Mouse (Mus musculus) midbrain, embryonic 12.5 days (tissue): Measurements from ENCODE around the gene A830005F24Rik. TPM values are rescaled to one million over a fixed set of nuclear protein-coding genes. Genes with fewer than 3 reads are reported as not detected.
A peak's percentile ranks its signal among the peaks of the same experiment; 100 is the strongest.
"Not testable (repeated sequence)": the region's sequence is repeated elsewhere in the genome, so short reads cannot be mapped to it uniquely, and the experiment has no call there.

Source experiments
- ATAC-seq: fragments of 200-750 bp; cut with Nextera tagmentation; 2 replicates; pipeline ENCODE4 v1.8.0; 2017; ENCODE audit warnings: low read depth, moderate TSS enrichment, moderate library complexity; ENCODE audit not compliant: low FRiP score
- H3K27ac ChIP-seq: fragments of 300-500 bp; sonication (generic); replicated peaks from 2 replicates; pipeline ENCODE4 v1.5.1; 2016; ENCODE audit warnings: mild to moderate bottlenecking
- H3K27me3 ChIP-seq: fragments of 300-500 bp; sonication (generic); 2 replicates; pipeline ENCODE4 v1.6.1; 2016; ENCODE audit warnings: mild to moderate bottlenecking
- H3K36me3 ChIP-seq: fragments of 300-500 bp; sonication (generic); 2 replicates; pipeline ENCODE4 v1.6.1; 2016
- H3K4me1 ChIP-seq: fragments of 300-500 bp; sonication (generic); 2 replicates; pipeline ENCODE4 v1.6.1; 2016
- H3K4me2 ChIP-seq: fragments of 300-500 bp; sonication (generic); replicated peaks from 2 replicates; pipeline ENCODE4 v1.6.1; 2016; ENCODE audit warnings: mild to moderate bottlenecking, moderate library complexity
- H3K4me3 ChIP-seq: fragments of 300-500 bp; sonication (generic); 2 replicates; pipeline ENCODE4 v1.5.1; 2016; ENCODE audit warnings: mild to moderate bottlenecking
- H3K9ac ChIP-seq: fragments of 300-500 bp; sonication (generic); replicated peaks from 2 replicates; pipeline ENCODE4 v1.6.1; 2016; ENCODE audit warnings: mild to moderate bottlenecking, moderate library complexity
- H3K9me3 ChIP-seq: fragments of 300-500 bp; sonication (generic); 2 replicates; pipeline ENCODE4 v1.6.1; 2016; ENCODE audit warnings: mild to moderate bottlenecking
- WGBS: fragments of 180-500 bp; shearing (Covaris S2); methylation state at CpG from one replicate; pipeline ENCODE4 v1.1.7; 2016; 5-methylcytosine and 5-hydroxymethylcytosine counted together
- polyA plus RNA-seq: library from polyadenylated mRNA; unstranded; fragments of >200 nt; fragmentation: Nextera tagmentation; extraction: Ambion mirVana; gene quantifications from 2 replicates; pipeline ENCODE4 v1.2.1, GENCODE M21; 2016

A830005F24Rik gene
- polyA plus RNA-seq, 1 experiment from 2014 or later, result 1.5 TPM

DNA sequence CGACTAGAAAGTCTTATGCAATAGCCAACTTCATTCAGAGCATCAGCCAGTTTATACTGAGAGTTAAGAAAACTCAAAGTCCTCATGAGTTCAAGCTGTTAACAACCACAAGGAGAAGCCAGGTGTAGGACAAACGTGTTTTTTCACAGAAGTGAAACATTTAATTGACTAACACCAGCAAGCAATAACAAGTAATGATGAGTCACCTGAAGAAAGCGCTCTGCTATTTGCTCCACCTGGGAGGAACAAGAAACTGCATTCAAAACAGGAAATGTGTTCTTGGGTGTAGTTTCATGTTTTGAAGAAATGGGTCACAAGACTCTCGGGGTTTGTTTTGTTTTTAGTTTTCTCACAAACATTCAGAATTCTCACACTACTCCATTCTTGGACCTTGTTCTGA, 2.5 kb downstream of the A830005F24Rik start:
- H3K9ac ChIP-seq, result no peak overlapping the region
- H3K27ac ChIP-seq, result no peak overlapping the region
- no peak overlapping the region for H3K4me3 ChIP-seq
- no peak overlapping the region for H3K4me2 ChIP-seq
- H3K27me3 ChIP-seq, result no peaks in the 10 kb centered on the region
- H3K9me3 ChIP-seq, result 0 out of 2 replicates have a peak, but pooled peaks cover 8% of the 10 kb centered on the region
- no peak for ATAC-seq
- H3K36me3 ChIP-seq, result no peaks in the 10 kb centered on the region
- peaks cover 6% of the 10 kb centered on the region for H3K4me1 ChIP-seq
- 89% methylated on average over 4 of the region's 4 CpGs for WGBS

- H3K27ac ChIP-seq, H3K4me3 ChIP-seq, H3K27me3 ChIP-seq, H3K36me3 ChIP-seq, H3K9me3 ChIP-seq, H3K4me1 ChIP-seq, H3K4me2 ChIP-seq, H3K9ac ChIP-seq, ATAC-seq: not testable (repeated sequence)
Measured at GRCm38 (mm10) chr13:48519122-48519521, 5.8 kb downstream of the A830005F24Rik start.

GRCm38 (mm10) chr13:48525745-48526144, 12.4 kb downstream of the A830005F24Rik start:
- no peak for ATAC-seq
- H3K27ac ChIP-seq, result no peak overlapping the region
- H3K4me2 ChIP-seq, result no peak overlapping the region
- H3K36me3 ChIP-seq, result no peaks in the 10 kb centered on the region
- no peaks in the 10 kb centered on the region for H3K27me3 ChIP-seq
- H3K4me3 ChIP-seq, result no peak overlapping the region
- 85% methylated on average over 5 of the region's 5 CpGs for WGBS
- H3K4me1 ChIP-seq, result no peaks in the 10 kb centered on the region
- H3K9ac ChIP-seq, result no peak overlapping the region
- H3K9me3 ChIP-seq, result no peaks in the 10 kb centered on the region

DNA sequence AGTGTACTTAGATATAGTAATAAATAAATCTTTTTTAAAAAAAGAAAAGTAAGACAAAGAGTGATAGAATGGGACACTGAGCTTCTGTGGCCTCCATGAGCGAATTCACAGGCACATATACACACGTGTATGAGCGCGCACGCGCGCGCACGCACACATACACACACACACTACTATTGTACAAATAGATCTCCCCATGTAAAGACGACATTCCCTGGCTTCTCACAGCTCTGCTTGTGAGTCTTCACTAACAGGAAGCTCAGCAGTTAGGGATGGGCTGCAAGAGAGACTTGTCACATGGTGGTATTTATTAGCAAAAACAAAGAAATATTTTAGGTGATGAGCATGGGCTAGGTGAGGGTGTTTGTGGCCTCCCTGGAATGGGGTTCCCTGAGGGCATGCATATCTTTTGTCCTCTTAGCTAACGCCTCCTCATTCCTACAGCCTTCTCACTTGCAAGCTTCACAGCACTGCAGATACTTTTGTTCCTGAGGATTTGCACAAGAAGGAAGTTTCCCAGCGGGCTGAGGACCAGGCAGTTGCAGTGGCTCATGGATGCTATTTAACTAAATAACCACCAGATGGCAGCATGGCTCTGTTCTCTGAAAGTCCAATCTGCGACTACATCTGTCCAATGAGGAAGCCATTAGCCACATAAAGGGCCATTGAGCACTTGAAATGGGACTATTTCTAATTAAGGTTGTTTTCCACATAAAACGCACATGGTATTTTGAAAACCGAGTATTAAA, 14.9 kb downstream of the A830005F24Rik start:
- H3K4me2 ChIP-seq, result no peak overlapping the region
- H3K9ac ChIP-seq, result no peak overlapping the region
- H3K4me3 ChIP-seq, result no peak overlapping the region
- no peaks in the 10 kb centered on the region for H3K27me3 ChIP-seq
- H3K9me3 ChIP-seq, result no peaks in the 10 kb centered on the region
- no peaks in the 10 kb centered on the region for H3K4me1 ChIP-seq
- ATAC-seq, result peak; percentile 38; the same call in 1 of the 2 replicates
- WGBS, result 53% methylated on average over 15 of the region's 15 CpGs
- H3K27ac ChIP-seq, result no peak overlapping the region
- no peaks in the 10 kb centered on the region for H3K36me3 ChIP-seq

- WGBS, result 40% methylated on average over 2 of the region's 2 CpGs
- ATAC-seq, result no peak
- no peaks in the 10 kb centered on the region for H3K27me3 ChIP-seq
- no peaks in the 10 kb centered on the region for H3K36me3 ChIP-seq
- H3K4me2 ChIP-seq, result no peak overlapping the region
- H3K27ac ChIP-seq, result no peak overlapping the region
- no peak overlapping the region for H3K9ac ChIP-seq
- no peaks in the 10 kb centered on the region for H3K9me3 ChIP-seq
- H3K4me3 ChIP-seq, result no peak overlapping the region
- H3K4me1 ChIP-seq, result no peaks in the 10 kb centered on the region
Measured at GRCm38 (mm10) chr13:48529028-48529427, 15.7 kb downstream of the A830005F24Rik start.

DNA sequence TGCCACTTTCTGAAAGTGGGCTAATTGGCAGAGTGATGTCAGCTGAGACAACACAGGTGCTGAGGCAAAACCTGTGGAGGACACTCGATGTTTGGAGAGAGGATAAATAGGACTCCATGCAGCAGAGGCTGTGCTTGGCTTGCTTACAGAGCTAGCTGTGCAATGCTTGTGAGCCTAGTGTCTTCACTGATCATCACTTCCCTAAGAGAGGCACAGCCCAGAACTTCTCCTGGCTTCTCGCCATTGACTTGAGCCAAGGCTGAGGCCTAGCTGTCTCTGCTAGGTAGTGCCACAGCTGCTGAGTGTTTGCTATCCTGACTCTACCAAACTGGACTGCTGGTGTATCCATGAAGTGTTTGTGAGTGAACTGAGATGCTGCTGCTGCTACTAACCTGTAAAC, 17.3 kb downstream of the A830005F24Rik start:
- 0 out of 2 replicates have a peak, but pooled peaks cover 3% of the 10 kb centered on the region for H3K36me3 ChIP-seq
- H3K27ac ChIP-seq, result no peak overlapping the region
- no peak overlapping the region for H3K4me3 ChIP-seq
- H3K9me3 ChIP-seq, result no peaks in the 10 kb centered on the region
- ATAC-seq, result no peak
- H3K4me1 ChIP-seq, result no peaks in the 10 kb centered on the region
- H3K27me3 ChIP-seq, result no peaks in the 10 kb centered on the region
- 79% methylated on average over 2 of the region's 2 CpGs for WGBS
- H3K9ac ChIP-seq, result no peak overlapping the region
- no peak overlapping the region for H3K4me2 ChIP-seq

GRCm38 (mm10) chr13:48531448-48531847, 18.1 kb downstream of the A830005F24Rik start:
- H3K27ac ChIP-seq, result no peak overlapping the region
- H3K4me1 ChIP-seq, result no peaks in the 10 kb centered on the region
- ATAC-seq, result no peak
- H3K36me3 ChIP-seq, result 0 out of 2 replicates have a peak, but pooled peaks cover 5% of the 10 kb centered on the region
- no peaks in the 10 kb centered on the region for H3K9me3 ChIP-seq
- no peak overlapping the region for H3K4me2 ChIP-seq
- H3K9ac ChIP-seq, result no peak overlapping the region
- 86% methylated on average over 2 of the region's 2 CpGs for WGBS
- no peak overlapping the region for H3K4me3 ChIP-seq
- H3K27me3 ChIP-seq, result no peaks in the 10 kb centered on the region

DNA sequence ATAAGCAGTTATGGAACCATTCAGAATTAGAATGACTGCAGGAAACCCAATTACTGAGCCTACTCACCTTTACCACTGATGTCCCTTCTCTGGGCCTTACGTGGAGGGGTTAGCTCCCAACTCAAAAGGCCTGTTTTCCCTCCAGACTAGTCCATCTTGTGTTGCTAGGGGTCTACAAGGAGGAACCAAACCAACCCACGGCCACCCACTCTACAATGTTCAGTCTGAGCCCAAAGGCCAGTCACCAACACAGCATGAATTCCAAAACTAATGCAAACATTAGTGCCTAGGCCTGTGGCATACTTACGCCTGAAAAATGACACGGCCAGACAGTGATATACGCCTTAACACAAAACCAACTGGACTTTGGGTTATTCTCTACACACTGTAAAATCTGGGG, 20.1 kb downstream of the A830005F24Rik start:
- Histone ChIP-seq H3K4me2 (no peak overlapping the region), H3K27ac (no peak overlapping the region), H3K36me3 (peaks cover 16% of the 10 kb centered on the region), H3K4me3 (no peak overlapping the region), H3K27me3 (no peaks in the 10 kb centered on the region), H3K4me1 (no peaks in the 10 kb centered on the region), H3K9ac (no peak overlapping the region), H3K9me3 (no peaks in the 10 kb centered on the region)
- ATAC-seq, result no peak
- WGBS, result 86% methylated on average over 5 of the region's 5 CpGs

DNA sequence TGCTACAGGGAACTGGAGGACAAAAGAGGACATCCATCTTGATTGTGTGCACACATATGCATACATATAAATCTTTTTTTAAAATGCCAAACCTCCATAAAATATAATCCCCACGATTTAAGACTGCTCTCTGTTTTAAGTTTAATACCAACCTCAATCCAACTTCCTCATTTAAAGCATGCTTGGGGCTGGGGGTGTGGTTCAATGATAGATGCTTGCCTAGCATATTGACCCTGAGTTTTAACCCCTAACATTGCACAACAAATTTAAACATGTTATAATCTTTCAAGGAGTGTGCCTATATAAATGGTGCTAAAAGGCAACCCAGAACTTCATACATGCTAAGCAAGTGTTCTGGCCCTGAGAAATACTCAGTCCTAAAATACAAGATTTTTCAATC, 27.1 kb downstream of the A830005F24Rik start:
- Histone ChIP-seq H3K4me2 (no peak overlapping the region), H3K9me3 (no peaks in the 10 kb centered on the region), H3K9ac (no peak overlapping the region), H3K27ac (no peak overlapping the region), H3K27me3 (no peaks in the 10 kb centered on the region), H3K4me3 (no peak overlapping the region), H3K36me3 (peaks cover 13% of the 10 kb centered on the region), H3K4me1 (peaks cover 23% of the 10 kb centered on the region)
- no peak for ATAC-seq
- 71% methylated on average over 1 of the region's 1 CpGs for WGBS

- Histone ChIP-seq H3K9ac (no peak overlapping the region), H3K36me3 (no peaks in the 10 kb centered on the region), H3K4me3 (peak overlapping the region; percentile 87), H3K27ac (no peak overlapping the region), H3K4me1 (peaks cover 23% of the 10 kb centered on the region), H3K4me2 (peak overlapping the region; percentile 71), H3K9me3 (no peaks in the 10 kb centered on the region), H3K27me3 (0 out of 2 replicates have a peak, but pooled peaks cover 4% of the 10 kb centered on the region)
- ATAC-seq, result no peak
Measured at GRCm38 (mm10) chr13:48544391-48544790, 31.0 kb downstream of the A830005F24Rik start.

DNA sequence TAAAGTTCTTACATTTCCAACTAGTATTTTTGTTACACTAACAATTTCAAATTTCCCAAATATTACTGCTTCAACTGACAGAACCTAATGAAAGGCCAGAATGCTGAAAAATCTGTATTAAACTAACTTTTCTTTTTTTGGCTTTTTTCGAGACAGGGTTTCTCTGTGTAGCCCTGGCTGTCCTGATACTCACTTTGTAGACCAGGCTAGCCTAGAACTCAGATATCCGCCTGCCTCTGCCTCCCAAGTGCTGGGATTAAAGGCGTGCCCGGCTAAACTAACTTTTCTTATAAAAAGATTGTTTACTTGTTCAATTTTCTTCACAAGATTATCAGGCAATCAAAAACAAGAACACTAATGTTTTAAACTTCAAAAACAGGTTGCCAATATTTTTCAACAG, 31.5 kb downstream of the A830005F24Rik start:
- no peak overlapping the region for H3K27ac ChIP-seq
- H3K36me3 ChIP-seq, result no peaks in the 10 kb centered on the region
- 0 out of 2 replicates have a peak, but pooled peaks cover 4% of the 10 kb centered on the region for H3K27me3 ChIP-seq
- WGBS, result 48% methylated on average over 4 of the region's 4 CpGs
- peak overlapping the region; percentile 87 for H3K4me3 ChIP-seq
- peaks cover 23% of the 10 kb centered on the region for H3K4me1 ChIP-seq
- H3K9ac ChIP-seq, result peak overlapping the region; percentile 96
- H3K9me3 ChIP-seq, result no peaks in the 10 kb centered on the region
- peak overlapping the region; percentile 71 for H3K4me2 ChIP-seq
- no peak for ATAC-seq

- Histone ChIP-seq H3K36me3 (no peaks in the 10 kb centered on the region), H3K4me3 (peak overlapping the region; percentile 87), H3K27ac (peak overlapping the region; percentile 99), H3K4me2 (peak overlapping the region; percentile 71), H3K9me3 (no peaks in the 10 kb centered on the region), H3K4me1 (peaks cover 17% of the 10 kb centered on the region), H3K27me3 (0 out of 2 replicates have a peak, but pooled peaks cover 4% of the 10 kb centered on the region), H3K9ac (peak overlapping the region; percentile 96)
- under 1% methylated on average over 53 of the region's 72 CpGs for WGBS
- peak; percentile 82 for ATAC-seq
Measured at GRCm38 (mm10) chr13:48545476-48546281, 32.3 kb downstream of the A830005F24Rik start.
